Comparison of ENCODE assay signal across 10 mouse cellular contexts in the genomic region with DNA sequence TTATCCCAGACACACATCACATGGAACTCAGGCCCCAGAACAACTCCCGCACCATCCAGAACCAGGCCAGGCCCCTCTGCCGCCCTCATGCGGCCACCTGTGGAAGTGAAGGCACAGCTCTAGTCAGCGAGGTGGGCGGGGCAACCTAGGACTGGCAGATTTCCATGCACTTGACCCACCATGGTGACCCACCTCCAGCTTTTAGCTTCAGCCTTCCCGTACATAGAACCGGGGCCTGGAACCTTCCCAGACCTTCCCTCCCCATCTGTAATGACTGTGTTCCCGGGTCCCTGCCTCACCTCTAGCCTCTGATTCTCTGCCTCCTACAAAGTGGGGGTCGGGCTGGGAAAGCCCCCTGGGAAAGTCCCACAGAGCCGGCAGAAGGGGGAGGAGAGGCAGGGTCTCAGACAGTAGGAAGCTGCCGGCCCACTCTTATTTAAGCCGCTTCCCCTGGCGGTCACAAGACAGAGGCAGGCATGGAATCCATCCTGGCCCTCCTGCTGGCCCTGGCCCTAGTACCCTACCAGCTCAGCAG. TPM values are rescaled to one million over a fixed set of nuclear protein-coding genes. Genes with fewer than 3 reads are reported as not detected.
DNase-seq lines count a peak whose midpoint lies in the region; ATAC-seq and TF ChIP-seq lines count a peak whose summit lies in the region.
"Had no signal": no experiment of that assay in that cellular context is flagged by ENCODE, and none has a peak within 500 bp of the region (broad histone marks: within the 10 kb centered on the region; RNA-seq: fewer than 3 reads in every experiment).

A gene (plus strand): TSS at position 429 of the 535 bp plus-strand sequence.

- H3K79me2 ChIP-seq in liver, adult 2 months (ENCODE audit: control insufficient read depth, insufficient read depth, low read length) = no peaks in the 10 kb centered on the region

- H3K9ac ChIP-seq in hindbrain, embryonic 13.5 days = no peak within 1 kb of the TSS
- H3K9ac ChIP-seq in intestine, embryonic 14.5 days (ENCODE audit: low read length) = no peak within 1 kb of the TSS
- H3K9ac ChIP-seq in liver, adult 2 months (ENCODE audit: low read depth, low read length) = no peak within 1 kb of the TSS
- peak within 1 kb of the TSS; percentile 21; the same call in 1 of the 2 replicates for H3K9ac ChIP-seq in neural tube, embryonic 12.5 days
- H3K9ac ChIP-seq: embryonic facial prominence, embryonic 12.5 days; limb, embryonic 15.5 days had no signal

- peak; percentile 87 for DNase-seq in hindbrain, embryonic 10.5 days (ENCODE audit: low spot score)
- peak; percentile 64 to 81 for DNase-seq in adrenal gland, postnatal 36 days
- peak; percentile 90 for DNase-seq in embryonic facial prominence, embryonic 10.5 days (ENCODE audit: low spot score)
- DNase-seq in intestine, embryonic 14.5 days (ENCODE audit: low spot score) = peak; percentile 91
- DNase-seq in liver, adult 2 months (ENCODE audit: extremely low read depth, low read depth, low spot score) = no peak
- peak; percentile 61 for DNase-seq in testis, postnatal 14 days (ENCODE audit: low spot score)

- no peaks in the 10 kb centered on the region for H3K36me3 ChIP-seq in hindbrain, embryonic 10.5 days
- no peaks in the 10 kb centered on the region for H3K36me3 ChIP-seq in hindbrain, embryonic 13.5 days
- no peaks in the 10 kb centered on the region for H3K36me3 ChIP-seq in embryonic facial prominence, embryonic 10.5 days (replicated peaks)
- no peaks in the 10 kb centered on the region for H3K36me3 ChIP-seq in intestine, embryonic 14.5 days (ENCODE audit: control insufficient read depth, insufficient read depth, low read length)
- no peaks in the 10 kb centered on the region for H3K36me3 ChIP-seq in liver, adult 2 months (ENCODE audit: control insufficient read depth, insufficient read depth, low read length)
- H3K36me3 ChIP-seq in neural tube, embryonic 12.5 days = no peaks in the 10 kb centered on the region
- H3K36me3 ChIP-seq: embryonic facial prominence, embryonic 12.5 days; limb, embryonic 15.5 days had no signal

- TF ChIP-seq POLR2A in liver, adult 2 months (IDR thresholded peaks at IDR 0.05; ENCODE audit: extremely low read depth, insufficient read depth, low read length) = no peak

- peak; percentile 92 for TF ChIP-seq CTCF in liver, adult 2 months (IDR thresholded peaks at IDR 0.05; ENCODE audit: low read depth, low read length)

- H3K27ac ChIP-seq in hindbrain, embryonic 10.5 days = no peak within 1 kb of the TSS
- no peak within 1 kb of the TSS for H3K27ac ChIP-seq in hindbrain, embryonic 13.5 days
- peak within 1 kb of the TSS; percentile 4; the same call in 1 of the 2 replicates for H3K27ac ChIP-seq in embryonic facial prominence, embryonic 10.5 days (replicated peaks)
- no peak within 1 kb of the TSS for H3K27ac ChIP-seq in intestine, embryonic 14.5 days (ENCODE audit: low read depth)
- H3K27ac ChIP-seq in liver, adult 2 months (replicated peaks; ENCODE audit: insufficient read depth, low read depth, low read length) = no peak within 1 kb of the TSS
- no peak within 1 kb of the TSS for H3K27ac ChIP-seq in neural tube, embryonic 12.5 days
- H3K27ac ChIP-seq: embryonic facial prominence, embryonic 12.5 days; limb, embryonic 15.5 days had no signal

- WGBS in hindbrain, embryonic 10.5 days = 12% methylated on average over 13 of the region's 13 CpGs
- 13% methylated on average over 13 of the region's 13 CpGs for WGBS in hindbrain, embryonic 13.5 days
- WGBS in embryonic facial prominence, embryonic 10.5 days = 10% methylated on average over 13 of the region's 13 CpGs
- 14% methylated on average over 13 of the region's 13 CpGs for WGBS in intestine, embryonic 14.5 days
- 23% methylated on average over 13 of the region's 13 CpGs for WGBS in liver, adult 2 months
- WGBS in neural tube, embryonic 12.5 days = 10% methylated on average over 13 of the region's 13 CpGs

- no peaks in the 10 kb centered on the region for H3K9me3 ChIP-seq in hindbrain, embryonic 10.5 days
- H3K9me3 ChIP-seq in hindbrain, embryonic 13.5 days = no peaks in the 10 kb centered on the region
- H3K9me3 ChIP-seq in embryonic facial prominence, embryonic 10.5 days = no peaks in the 10 kb centered on the region
- no peaks in the 10 kb centered on the region for H3K9me3 ChIP-seq in intestine, embryonic 14.5 days (ENCODE audit: control insufficient read depth, low read length)
- no peaks in the 10 kb centered on the region for H3K9me3 ChIP-seq in neural tube, embryonic 12.5 days
- H3K9me3 ChIP-seq: embryonic facial prominence, embryonic 12.5 days; limb, embryonic 15.5 days had no signal

- no peak for ATAC-seq in hindbrain, embryonic 13.5 days (ENCODE audit: low FRiP score)
- ATAC-seq in intestine, embryonic 14.5 days (replicated peaks; ENCODE audit: low FRiP score, low TSS enrichment, low read depth) = peak; percentile 16; the same call in 1 of the 2 replicates
- ATAC-seq in neural tube, embryonic 12.5 days (ENCODE audit: low FRiP score, low read depth) = 0 out of 2 replicates have a peak, but pooled peaks have one; percentile 14

- H3K4me2 ChIP-seq in hindbrain, embryonic 13.5 days = no peak within 1 kb of the TSS
- no peak within 1 kb of the TSS for H3K4me2 ChIP-seq in intestine, embryonic 14.5 days (ENCODE audit: low read length)
- H3K4me2 ChIP-seq in neural tube, embryonic 12.5 days (replicated peaks) = no peak within 1 kb of the TSS
- H3K4me2 ChIP-seq: embryonic facial prominence, embryonic 12.5 days; limb, embryonic 15.5 days had no signal

- H3K27me3 ChIP-seq in hindbrain, embryonic 10.5 days (ENCODE audit: insufficient read depth, poor library complexity, severe bottlenecking) = no peaks in the 10 kb centered on the region
- H3K27me3 ChIP-seq in hindbrain, embryonic 13.5 days = no peaks in the 10 kb centered on the region
- no peaks in the 10 kb centered on the region; the same call in 1 of the 2 replicates for H3K27me3 ChIP-seq in embryonic facial prominence, embryonic 10.5 days (replicated peaks; ENCODE audit: low read depth, poor library complexity, severe bottlenecking)
- no peaks in the 10 kb centered on the region for H3K27me3 ChIP-seq in intestine, embryonic 14.5 days (replicated peaks; ENCODE audit: control insufficient read depth, insufficient read depth, low read length)
- no peaks in the 10 kb centered on the region for H3K27me3 ChIP-seq in liver, adult 2 months (ENCODE audit: control insufficient read depth, insufficient read depth, low read length)
- no peaks in the 10 kb centered on the region for H3K27me3 ChIP-seq in neural tube, embryonic 12.5 days (replicated peaks)
- H3K27me3 ChIP-seq: embryonic facial prominence, embryonic 12.5 days; limb, embryonic 15.5 days had no signal

- peaks cover 28% of the 10 kb centered on the region for H3K4me1 ChIP-seq in hindbrain, embryonic 10.5 days (replicated peaks)
- peaks cover 12% of the 10 kb centered on the region for H3K4me1 ChIP-seq in hindbrain, embryonic 13.5 days (replicated peaks)
- H3K4me1 ChIP-seq in embryonic facial prominence, embryonic 10.5 days = peaks cover 11% of the 10 kb centered on the region
- no peaks in the 10 kb centered on the region for H3K4me1 ChIP-seq in intestine, embryonic 14.5 days (replicated peaks; ENCODE audit: control insufficient read depth, insufficient read depth, low read length)
- no peaks in the 10 kb centered on the region for H3K4me1 ChIP-seq in liver, adult 2 months (ENCODE audit: control insufficient read depth, insufficient read depth, low read length)
- peaks cover 6% of the 10 kb centered on the region; the same call in 1 of the 2 replicates for H3K4me1 ChIP-seq in neural tube, embryonic 12.5 days
- H3K4me1 ChIP-seq: embryonic facial prominence, embryonic 12.5 days had no signal

- H3K4me3 ChIP-seq in hindbrain, embryonic 10.5 days = no peak within 1 kb of the TSS
- no peak within 1 kb of the TSS for H3K4me3 ChIP-seq in hindbrain, embryonic 13.5 days
- H3K4me3 ChIP-seq in embryonic facial prominence, embryonic 10.5 days = peak within 1 kb of the TSS; percentile 23
- no peak within 1 kb of the TSS for H3K4me3 ChIP-seq in intestine, embryonic 14.5 days (ENCODE audit: low read depth, low read length)
- H3K4me3 ChIP-seq in liver, adult 2 months (ENCODE audit: insufficient read depth, low read depth, low read length) = no peak within 1 kb of the TSS
- H3K4me3 ChIP-seq in neural tube, embryonic 12.5 days = no peak within 1 kb of the TSS
- H3K4me3 ChIP-seq: embryonic facial prominence, embryonic 12.5 days; limb, embryonic 15.5 days had no signal

RNA-seq across cellular contexts. Expression of the gene that starts here (rescaled TPM):
- 1.4 and 1.5 TPM in 2 replicates for polyA plus RNA-seq in hindbrain, embryonic 10.5 days (2016; fragmentation: Nextera tagmentation; extraction: Ambion mirVana)
- polyA plus RNA-seq in hindbrain, embryonic 13.5 days (2015; fragmentation: Nextera tagmentation; extraction: Ambion mirVana) = 0.87 and 0.88 TPM in 2 replicates
- not detected for total RNA-seq in adrenal gland, postnatal 36 days (2021)
- 2.5 and 3.2 TPM in 2 replicates for polyA plus RNA-seq in embryonic facial prominence, embryonic 10.5 days (2016; fragmentation: Nextera tagmentation; extraction: Ambion mirVana)
- polyA plus RNA-seq in intestine, embryonic 14.5 days (2014; fragmentation: Nextera tagmentation; extraction: Ambion mirVana) = 32.5 and 34.7 TPM in 2 replicates
- 0.60 TPM in 1 of 2 replicates, not detected in the other for total RNA-seq in liver, adult 2 months (2014; rRNA removed)
- not detected in 2 replicates for polyA plus RNA-seq in liver, adult 2 months (2012; rRNA removed)
- polyA plus RNA-seq in neural tube, embryonic 12.5 days (2016; fragmentation: Nextera tagmentation; extraction: Ambion mirVana) = 1.1 and 2.0 TPM in 2 replicates

Comparison
In these comparisons a context has a peak if more than half of its experiments do, and no peak if none do; other contexts are left out.
1. Peak in DNase-seq in adrenal gland, postnatal 36 days; RNA of the gene not detected or under 1 TPM.